Mouse (Mus musculus): Measurements from ENCODE around the gene Fbxl16. TPM values are rescaled to one million over a fixed set of nuclear protein-coding genes. Genes with fewer than 3 reads are reported as not detected.

The Fbxl16 gene
- total and polyA plus RNA-seq, 2 experiments from 2014 or later, result 0.25 TPM; not detected in 1

DNA sequence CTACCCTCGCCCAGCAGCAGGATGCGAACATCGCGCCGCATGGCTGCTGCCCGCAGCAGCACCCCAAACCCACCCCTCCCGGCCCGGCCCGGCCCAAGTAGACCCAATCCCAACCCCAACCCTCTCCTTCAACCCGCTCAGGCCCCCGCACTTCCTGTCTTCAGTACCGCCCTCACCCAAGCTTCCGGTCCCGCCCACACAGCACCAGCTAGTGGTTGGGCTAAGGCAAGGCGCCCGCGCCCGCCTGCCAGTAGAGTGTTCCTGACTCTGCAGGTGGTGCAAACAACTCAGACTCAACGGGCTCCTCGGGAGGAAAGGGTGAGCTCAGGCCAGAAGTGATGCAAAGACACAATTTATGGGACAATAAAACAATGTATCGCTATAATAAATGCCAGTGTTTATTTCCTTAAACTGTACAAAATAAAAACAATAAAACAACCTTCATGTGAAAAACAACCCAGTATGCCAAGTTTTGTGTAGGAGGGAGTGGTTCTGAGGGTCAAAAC is 35.6 kb downstream of the Fbxl16 start, which contains the start of gene Rhot2:
Gene Rhot2, minus strand, starts transcription at position 456 of the 506 bp plus-strand sequence.
- DNase-seq (ENCODE audit: low spot score) (peak; percentile 92), ATAC-seq (ENCODE audit: insufficient read depth, low read depth) (peak; percentile 95)
- Histone ChIP-seq H3K9me3 (replicated peaks; ENCODE audit: control insufficient read depth, low read length) (no peaks in the 10 kb centered on the region), H3K4me1 (ENCODE audit: control insufficient read depth, insufficient read depth) (peaks cover 12% of the 10 kb centered on the region; the same call in 1 of the 2 replicates), H3K4me3 (ENCODE audit: low read depth, low read length) (peak within 1 kb of the TSS; percentile 80), H3K4me2 (ENCODE audit: low read depth, low read length) (peak within 1 kb of the TSS; percentile 93), H3K27ac (ENCODE audit: low read depth) (peak within 1 kb of the TSS; percentile 93), H3K27me3 (ENCODE audit: control insufficient read depth, insufficient read depth, low read length) (no peaks in the 10 kb centered on the region), H3K36me3 (replicated peaks; ENCODE audit: control insufficient read depth, insufficient read depth, low read length) (peaks cover 38% of the 10 kb centered on the region), H3K9ac (replicated peaks; ENCODE audit: low read depth, low read length) (peak within 1 kb of the TSS; percentile 84)
- TF ChIP-seq CTCF (IDR thresholded peaks at IDR 0.05; ENCODE audit: low read depth), result peak; percentile 74
- TF ChIP-seq EP300 (IDR thresholded peaks at IDR 0.05; ENCODE audit: low read depth), result peak; percentile 71
- 1% methylated on average over 21 of the region's 21 CpGs for WGBS

DNA sequence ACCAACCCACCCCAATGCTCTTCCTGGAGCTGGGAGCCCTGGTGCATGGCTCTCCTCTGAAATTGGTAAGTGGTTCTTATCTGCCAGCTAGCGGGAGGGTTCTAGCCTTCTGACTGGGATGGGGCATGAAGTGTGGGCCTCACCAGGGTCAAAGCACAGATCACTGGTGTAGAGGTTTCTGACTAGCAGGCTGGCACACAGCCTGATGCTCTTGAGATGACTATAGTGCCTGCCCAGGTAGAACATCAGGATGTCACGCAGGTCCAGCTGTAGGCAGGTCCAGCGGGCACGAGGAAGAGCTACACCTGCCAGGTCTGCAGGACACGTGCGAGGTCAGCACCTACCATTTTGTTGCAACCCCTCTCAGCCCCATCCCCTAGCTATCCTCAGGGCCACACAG is 51.3 kb downstream of the Fbxl16 start:
- WGBS, result 84% methylated on average over 6 of the region's 6 CpGs
- Histone ChIP-seq H3K9ac (replicated peaks; ENCODE audit: low read depth, low read length) (no peak overlapping the region), H3K36me3 (replicated peaks; ENCODE audit: control insufficient read depth, insufficient read depth, low read length) (peaks cover 17% of the 10 kb centered on the region), H3K27ac (ENCODE audit: low read depth) (no peak overlapping the region), H3K4me3 (ENCODE audit: low read depth, low read length) (no peak overlapping the region), H3K9me3 (replicated peaks; ENCODE audit: control insufficient read depth, low read length) (no peaks in the 10 kb centered on the region), H3K27me3 (ENCODE audit: control insufficient read depth, insufficient read depth, low read length) (no peaks in the 10 kb centered on the region), H3K4me1 (ENCODE audit: control insufficient read depth, insufficient read depth) (peaks cover 9% of the 10 kb centered on the region), H3K4me2 (ENCODE audit: low read depth, low read length) (no peak overlapping the region)
- no peak for ATAC-seq (ENCODE audit: insufficient read depth, low read depth)
- TF ChIP-seq EP300 (IDR thresholded peaks at IDR 0.05; ENCODE audit: low read depth) (no peak), CTCF (IDR thresholded peaks at IDR 0.05; ENCODE audit: low read depth) (no peak)
- no peak for DNase-seq (ENCODE audit: low spot score)

DNA sequence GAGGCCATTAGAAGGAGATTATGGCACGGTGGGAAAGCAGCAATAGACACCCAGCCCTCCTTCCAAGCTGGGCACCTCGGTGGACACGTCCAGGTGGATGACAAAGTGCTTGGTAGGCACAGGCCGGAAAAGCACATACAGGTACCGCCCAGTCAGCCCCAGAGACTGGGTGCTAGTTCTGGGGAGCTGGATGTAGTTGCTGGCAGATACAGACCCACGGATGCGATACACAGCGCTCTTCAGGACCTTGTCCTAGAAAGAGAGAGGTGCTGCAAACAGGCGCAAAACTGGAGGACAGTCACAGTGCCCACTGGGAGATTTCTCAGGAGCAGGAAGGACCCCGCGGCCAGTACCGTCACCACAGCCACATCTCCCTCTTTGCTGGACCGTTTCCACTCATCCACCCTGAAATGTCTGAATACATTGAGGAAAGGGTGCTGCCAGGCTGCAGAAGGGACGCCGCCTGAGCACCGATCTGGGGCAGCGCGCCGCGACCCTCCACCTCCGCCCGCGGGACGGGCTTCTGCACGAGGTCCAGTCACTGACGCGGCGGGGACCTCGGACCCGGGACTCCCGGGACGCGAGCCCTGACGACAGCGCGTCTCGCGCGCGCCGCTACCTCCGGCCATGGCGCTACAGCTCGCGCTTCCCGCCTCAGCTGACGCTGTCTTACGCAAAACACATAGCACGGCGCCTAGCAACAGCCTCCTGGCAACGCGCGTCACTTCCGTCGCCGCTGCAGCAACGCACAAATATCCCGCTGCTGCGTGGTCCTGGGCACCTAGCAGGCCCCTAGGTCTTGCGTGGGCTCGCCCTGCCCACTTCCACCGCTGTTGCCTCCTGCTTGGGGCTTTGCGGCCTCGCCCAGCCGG is 52.2 kb downstream of the Fbxl16 start, which contains the start of gene Wdr90:
Gene Wdr90, minus strand, starts transcription at position 670 of the 872 bp plus-strand sequence.
- peak within 1 kb of the TSS; percentile 61 for H3K27ac ChIP-seq (ENCODE audit: low read depth)
- ATAC-seq (ENCODE audit: insufficient read depth, low read depth) (peak; percentile 93), DNase-seq (ENCODE audit: low spot score) (peak; percentile 90)
- whole genome bisulfite sequencing, result 3% methylated on average over 65 of the region's 65 CpGs
- no peak for TF ChIP-seq CTCF (IDR thresholded peaks at IDR 0.05; ENCODE audit: low read depth)
- TF ChIP-seq EP300 (IDR thresholded peaks at IDR 0.05; ENCODE audit: low read depth), result no peak
- peaks cover 17% of the 10 kb centered on the region for H3K36me3 ChIP-seq (replicated peaks; ENCODE audit: control insufficient read depth, insufficient read depth, low read length)
- H3K4me3 ChIP-seq (ENCODE audit: low read depth, low read length), result peak within 1 kb of the TSS; percentile 55
- H3K27me3 ChIP-seq (ENCODE audit: control insufficient read depth, insufficient read depth, low read length), result no peaks in the 10 kb centered on the region
- peak within 1 kb of the TSS; percentile 78 for H3K4me2 ChIP-seq (ENCODE audit: low read depth, low read length)
- no peaks in the 10 kb centered on the region for H3K9me3 ChIP-seq (replicated peaks; ENCODE audit: control insufficient read depth, low read length)
- peaks cover 12% of the 10 kb centered on the region for H3K4me1 ChIP-seq (ENCODE audit: control insufficient read depth, insufficient read depth)
- peak within 1 kb of the TSS; percentile 50 for H3K9ac ChIP-seq (replicated peaks; ENCODE audit: low read depth, low read length)

DNA sequence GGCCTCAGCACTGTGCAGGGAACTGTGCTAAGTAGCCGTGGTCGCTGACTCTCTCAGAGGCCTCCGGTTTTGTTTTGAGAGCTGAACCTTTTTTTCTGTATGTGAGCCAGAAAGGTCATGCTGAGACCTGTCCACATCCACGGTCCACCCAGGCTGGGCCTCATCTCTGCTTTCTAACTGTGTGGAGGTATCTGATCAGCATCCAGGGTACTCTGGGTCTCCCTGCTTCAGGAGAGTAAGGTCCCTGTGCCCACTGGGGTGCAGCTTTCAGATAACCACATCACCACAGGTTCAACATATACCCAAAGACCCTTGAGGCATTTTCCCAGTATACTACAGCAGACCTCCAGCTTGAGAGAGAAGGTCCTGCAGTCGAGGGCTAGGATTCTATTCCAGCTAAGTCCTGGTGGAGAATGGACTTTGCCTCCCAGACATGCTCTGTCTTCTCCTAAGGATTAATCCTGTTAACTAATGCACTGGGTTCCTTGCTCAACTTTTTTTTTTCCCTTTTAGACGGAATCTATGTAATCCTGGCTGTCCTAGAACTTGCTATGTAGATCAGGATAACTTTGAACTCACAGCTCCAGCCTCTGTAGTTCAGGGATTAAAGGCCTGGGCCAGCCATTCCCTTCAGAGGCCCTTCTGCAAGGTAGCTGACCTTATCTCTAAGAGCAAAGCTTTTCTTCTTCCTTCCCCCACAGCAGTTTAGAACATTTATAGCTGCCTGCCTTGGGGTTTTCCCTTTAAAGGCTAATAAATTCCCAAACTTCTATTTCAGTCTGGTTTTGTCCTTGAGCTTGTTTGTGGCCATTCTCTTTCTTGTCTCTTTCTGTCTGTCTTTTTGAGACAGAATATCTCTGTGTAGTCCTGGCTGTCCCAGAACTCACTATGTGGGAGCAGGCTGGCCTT is 53.1 kb downstream of the Fbxl16 start:
- Histone ChIP-seq H3K9me3 (replicated peaks; ENCODE audit: control insufficient read depth, low read length) (no peaks in the 10 kb centered on the region), H3K36me3 (replicated peaks; ENCODE audit: control insufficient read depth, insufficient read depth, low read length) (peaks cover 17% of the 10 kb centered on the region), H3K9ac (replicated peaks; ENCODE audit: low read depth, low read length) (peak overlapping the region; percentile 40), H3K27me3 (ENCODE audit: control insufficient read depth, insufficient read depth, low read length) (no peaks in the 10 kb centered on the region), H3K4me2 (ENCODE audit: low read depth, low read length) (peak overlapping the region; percentile 78), H3K27ac (ENCODE audit: low read depth) (peak overlapping the region; percentile 61), H3K4me3 (ENCODE audit: low read depth, low read length) (peak overlapping the region; percentile 55), H3K4me1 (ENCODE audit: control insufficient read depth, insufficient read depth) (peaks cover 21% of the 10 kb centered on the region)
- 9% methylated on average over 6 of the region's 6 CpGs for WGBS
- ATAC-seq (ENCODE audit: insufficient read depth, low read depth), result no peak
- no peak for TF ChIP-seq CTCF (IDR thresholded peaks at IDR 0.05; ENCODE audit: low read depth)
- no peak for TF ChIP-seq EP300 (IDR thresholded peaks at IDR 0.05; ENCODE audit: low read depth)
- DNase-seq (ENCODE audit: low spot score), result no peak

DNA sequence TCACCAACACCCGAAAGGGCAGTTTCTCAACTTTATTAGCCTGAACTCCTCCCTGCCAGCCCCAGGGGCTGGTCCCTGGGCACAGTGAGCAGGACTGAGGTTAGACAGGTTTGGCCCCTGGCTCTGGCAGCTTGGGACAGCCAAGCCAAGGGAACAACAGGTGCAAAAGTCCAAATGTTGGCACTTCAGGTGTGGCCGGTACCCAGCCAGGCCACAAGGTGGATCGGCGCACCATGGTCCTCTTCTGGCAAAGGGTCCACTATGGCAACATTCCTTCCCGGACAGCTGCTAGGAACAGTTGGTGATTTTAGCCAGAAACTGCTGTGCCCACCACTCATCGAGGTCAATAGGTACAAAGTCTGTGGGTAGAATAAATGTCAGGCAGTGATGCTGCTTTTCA is 54.8 kb downstream of the Fbxl16 start:
- WGBS, result 88% methylated on average over 6 of the region's 6 CpGs
- Histone ChIP-seq H3K4me1 (ENCODE audit: control insufficient read depth, insufficient read depth) (peaks cover 21% of the 10 kb centered on the region), H3K36me3 (replicated peaks; ENCODE audit: control insufficient read depth, insufficient read depth, low read length) (peaks cover 17% of the 10 kb centered on the region), H3K9me3 (replicated peaks; ENCODE audit: control insufficient read depth, low read length) (no peaks in the 10 kb centered on the region), H3K4me3 (ENCODE audit: low read depth, low read length) (no peak overlapping the region), H3K4me2 (ENCODE audit: low read depth, low read length) (no peak overlapping the region), H3K27ac (ENCODE audit: low read depth) (no peak overlapping the region), H3K27me3 (ENCODE audit: control insufficient read depth, insufficient read depth, low read length) (no peaks in the 10 kb centered on the region), H3K9ac (replicated peaks; ENCODE audit: low read depth, low read length) (no peak overlapping the region)
- ATAC-seq (ENCODE audit: insufficient read depth, low read depth) (no peak), DNase-seq (ENCODE audit: low spot score) (no peak)
- TF ChIP-seq CTCF (IDR thresholded peaks at IDR 0.05; ENCODE audit: low read depth) (no peak), EP300 (IDR thresholded peaks at IDR 0.05; ENCODE audit: low read depth) (no peak)
